Mouse (Mus musculus) cerebellum, adult 2 months (tissue): ENCODE data around the gene Fmo6. TPM values are rescaled to one million over a fixed set of nuclear protein-coding genes. Genes with fewer than 3 reads are reported as not detected.

Source experiments
- DNase-seq, 2 experiments: peaks; one replicate each; pipeline ENCODE4 v3.0.0; 2021
- H3K27ac ChIP-seq: fragments of 200-500 bp; 2 replicates; pipeline ENCODE4 v1.5.1; 2012; ENCODE audit warnings: low read length, control low read depth, inconsistent platforms; ENCODE audit not compliant: insufficient read depth
- H3K27me3 ChIP-seq: fragments of 200-500 bp; 2 replicates; pipeline ENCODE4 v1.6.1; 2012; ENCODE audit warnings: inconsistent platforms, mild to moderate bottlenecking, low read length, moderate library complexity; ENCODE audit not compliant: control insufficient read depth, insufficient read depth
- H3K4me1 ChIP-seq: fragments of 200-500 bp; 2 replicates; pipeline ENCODE4 v1.6.1; 2011; ENCODE audit warnings: low read length; ENCODE audit not compliant: control insufficient read depth, insufficient read depth
- H3K4me3 ChIP-seq: fragments of 200-500 bp; replicated peaks from 2 replicates; pipeline ENCODE3; 2011; ENCODE audit warnings: mild to moderate bottlenecking, low read depth, low read length, control low read depth; ENCODE audit not compliant: insufficient read depth
- CTCF ChIP-seq: fragments of 200-500 bp; IDR thresholded peaks from 2 replicates; pipeline ENCODE4 v1.5.1; 2011; ENCODE audit warnings: low read depth, mild to moderate bottlenecking, control low read depth, low read length, moderate library complexity, borderline replicate concordance; ENCODE audit not compliant: insufficient read depth
- POLR2A ChIP-seq: fragments of 200-500 bp; IDR thresholded peaks from 2 replicates; pipeline ENCODE4 v1.6.1; 2011; ENCODE audit warnings: low read length, control low read depth, borderline replicate concordance; ENCODE audit not compliant: insufficient read depth
- WGBS: fragments of 180-500 bp; shearing (Covaris S2); methylation state at CpG from one replicate; pipeline ENCODE4 v1.1.7; 2018; 5-methylcytosine and 5-hydroxymethylcytosine counted together
- polyA plus RNA-seq: library from polyadenylated mRNA; depleted of rRNA; stranded (reverse); fragments of >200 nt; gene quantifications from 2 replicates; pipeline ENCODE4 v1.2.3, GENCODE M21; 2012; rRNA removed

Fmo6 gene
- polyA plus RNA-seq, 1 experiment: not detected

DNA sequence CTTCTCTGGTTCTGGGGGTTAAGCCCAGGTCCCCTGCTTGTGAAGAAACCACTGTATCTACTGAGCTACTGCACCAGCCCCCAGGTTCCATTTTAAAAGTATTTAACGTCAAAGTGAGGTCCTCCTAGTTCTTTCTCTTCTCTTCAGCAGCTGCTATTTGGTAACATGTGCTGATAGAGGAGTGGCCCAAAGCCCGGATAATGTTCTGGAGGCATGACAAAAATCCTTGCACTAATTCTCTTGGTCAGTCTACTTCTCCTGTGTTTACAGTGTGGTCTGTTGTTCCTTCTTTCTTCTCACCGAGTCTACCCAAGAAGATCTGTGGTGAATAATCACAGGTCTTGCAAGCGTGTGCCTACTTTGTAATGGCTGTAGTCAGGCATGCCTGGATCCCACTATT, 54.6 kb downstream of the Fmo6 start:
- TF ChIP-seq POLR2A: no peak
- no peak for TF ChIP-seq CTCF

DNA sequence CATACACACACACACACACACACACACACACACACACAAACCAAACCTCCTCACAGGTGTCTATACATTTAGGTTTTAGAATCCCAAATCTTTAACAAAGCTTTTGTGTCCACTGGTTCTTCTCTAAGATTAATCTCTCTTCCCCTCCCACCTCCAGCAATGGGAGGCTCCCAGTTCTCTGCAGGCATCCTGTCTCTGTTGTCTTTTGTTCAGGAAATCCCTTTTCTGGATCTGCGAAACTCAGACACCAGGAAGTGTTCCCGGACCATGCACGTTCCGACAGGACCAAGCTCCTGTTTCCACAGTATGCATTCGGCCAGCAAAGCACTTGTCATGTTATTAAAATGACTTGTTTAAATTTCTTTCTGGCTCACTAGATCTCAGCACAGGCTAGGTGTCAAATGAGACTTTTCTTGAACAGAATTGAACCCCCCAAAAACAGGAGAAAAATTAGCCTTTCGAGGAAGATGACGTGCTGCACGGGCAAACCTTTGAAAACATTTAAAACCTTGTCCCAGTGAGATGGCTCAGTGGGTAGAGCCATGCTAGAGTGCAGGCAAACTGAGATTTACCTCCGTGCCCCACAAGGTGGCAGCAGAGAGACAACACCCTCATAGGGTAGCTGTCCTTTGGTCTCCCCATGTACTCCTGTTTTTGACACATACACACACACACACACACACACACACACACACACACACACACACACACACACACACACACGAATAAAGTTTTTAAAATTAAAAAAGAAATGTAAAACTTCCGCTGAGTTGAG, 57.5 kb downstream of the Fmo6 start:
- no peak for TF ChIP-seq POLR2A
- peak; percentile 46; the same call in 1 of the 2 replicates for TF ChIP-seq CTCF
- Histone ChIP-seq H3K27me3 (no peaks in the 10 kb centered on the region), H3K4me3 (no peak overlapping the region), H3K27ac (no peak overlapping the region), H3K4me1 (no peaks in the 10 kb centered on the region)
- WGBS: 59% methylated on average over 11 of the region's 11 CpGs
- DNase-seq: peak in 1 of 2 experiments; percentile 20

More for the DNA sequence above, 54.6 kb downstream of the Fmo6 start:
- DNase-seq: no peak
- Histone ChIP-seq H3K4me3 (no peak overlapping the region), H3K27me3 (no peaks in the 10 kb centered on the region), H3K4me1 (no peaks in the 10 kb centered on the region), H3K27ac (no peak overlapping the region)
- 67% methylated on average over 4 of the region's 4 CpGs for WGBS

- H3K4me3 ChIP-seq: no peak overlapping the region
- no peak for DNase-seq
- H3K27ac ChIP-seq: no peak overlapping the region
- H3K27me3 ChIP-seq: no peaks in the 10 kb centered on the region
- 91% methylated on average over 3 of the region's 3 CpGs for WGBS
- no peak for TF ChIP-seq POLR2A
- TF ChIP-seq CTCF: no peak
- no peaks in the 10 kb centered on the region for H3K4me1 ChIP-seq
Measured at GRCm38 (mm10) chr1:162875091-162875490, 62.2 kb downstream of the Fmo6 start.

GRCm38 (mm10) chr1:162871701-162872311, 65.5 kb downstream of the Fmo6 start:
- H3K4me1 ChIP-seq: no peaks in the 10 kb centered on the region
- DNase-seq: no peak
- no peak overlapping the region for H3K27ac ChIP-seq
- WGBS: 42% methylated on average over 9 of the region's 9 CpGs
- no peak overlapping the region for H3K4me3 ChIP-seq
- H3K27me3 ChIP-seq: no peaks in the 10 kb centered on the region
- TF ChIP-seq CTCF (no peak), POLR2A (no peak)

GRCm38 (mm10) chr1:162870978-162871377, 66.3 kb downstream of the Fmo6 start:
- no peaks in the 10 kb centered on the region for H3K27me3 ChIP-seq
- 92% methylated on average over 7 of the region's 7 CpGs for WGBS
- TF ChIP-seq CTCF (no peak), POLR2A (no peak)
- H3K4me3 ChIP-seq: no peak overlapping the region
- no peaks in the 10 kb centered on the region for H3K4me1 ChIP-seq
- no peak overlapping the region for H3K27ac ChIP-seq
- no peak for DNase-seq

GRCm38 (mm10) chr1:162867396-162867795, 69.9 kb downstream of the Fmo6 start:
- TF ChIP-seq CTCF (no peak), POLR2A (no peak)
- Histone ChIP-seq H3K27ac (no peak overlapping the region), H3K4me1 (no peaks in the 10 kb centered on the region), H3K27me3 (no peaks in the 10 kb centered on the region), H3K4me3 (no peak overlapping the region)
- DNase-seq: no peak
- 44% methylated on average over 4 of the region's 4 CpGs for WGBS

Other genes starting within 250 kb of the Fmo6 start
- 49.5 and 52.3 TPM in 2 replicates for gene Prrc2c, start 197.0 kb downstream of the Fmo6 start, polyA plus RNA-seq
- gene Fmo4, start 123.5 kb downstream of the Fmo6 start, polyA plus RNA-seq: 0.07 TPM in 1 of 2 replicates, not detected in the other
- 7.1 and 7.3 TPM in 2 replicates for gene Fmo1, start 70.9 kb downstream of the Fmo6 start, polyA plus RNA-seq
- gene Fmo2, start 38.8 kb downstream of the Fmo6 start, polyA plus RNA-seq: 2.0 and 2.8 TPM in 2 replicates
- gene Fmo3, start 47.0 kb upstream of the Fmo6 start, polyA plus RNA-seq: not detected in 2 replicates
- gene Mroh9, start 148.2 kb upstream of the Fmo6 start, polyA plus RNA-seq: not detected in 2 replicates